Mouse (Mus musculus) cortical plate, adult 2 months (tissue): ENCODE results near the gene Cyp27a1.

Source experiments
- CTCF ChIP-seq: fragments of 200-500 bp; IDR thresholded peaks from 2 replicates; pipeline ENCODE4 v1.5.1; 2011; ENCODE audit warnings: mild to moderate bottlenecking, control low read depth, low read length; ENCODE audit not compliant: insufficient read depth; ENCODE audit errors: extremely low read depth
- POLR2A ChIP-seq: fragments of 200-500 bp; IDR thresholded peaks from 2 replicates; pipeline ENCODE4 v1.6.1; 2011; ENCODE audit warnings: mild to moderate bottlenecking, low read length, control low read depth; ENCODE audit not compliant: insufficient read depth; ENCODE audit errors: extremely low read depth

DNA sequence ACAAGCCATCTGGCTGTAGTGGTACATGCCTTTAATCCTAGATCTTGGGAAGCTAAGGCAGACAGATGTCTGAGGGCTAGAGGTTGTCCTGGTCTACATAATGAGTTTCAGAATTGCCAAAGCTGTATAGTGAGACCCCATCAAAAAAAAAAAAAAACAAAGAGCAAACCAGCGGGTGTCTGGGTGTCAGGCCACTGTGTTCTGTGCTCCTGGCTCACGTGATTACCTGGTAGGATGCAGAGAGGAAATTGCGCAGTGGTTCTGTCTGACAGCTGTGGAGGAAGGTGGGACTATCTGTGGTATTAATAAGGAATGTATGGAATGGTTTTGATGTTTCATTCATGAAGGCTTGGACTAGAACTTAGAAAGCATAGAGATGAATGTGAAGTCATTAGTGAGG lies 36.5 kb upstream of the Cyp27a1 start:
- TF ChIP-seq CTCF (no peak), POLR2A (no peak)
